Mouse (Mus musculus) retina, embryonic 14.5 days (tissue): ENCODE measurements around the gene Mapk8.
"Not testable (repeated sequence)": the region's sequence is repeated elsewhere in the genome, so short reads cannot be mapped to it uniquely, and the experiment has no call there.

Experiments
- DNase-seq: peaks from one replicate; pipeline ENCODE4 v3.0.0-alpha.2; 2015; ENCODE audit warnings: low spot score

Gene Mapk8

GRCm38 (mm10) chr14:33447027-33447569, at the start of gene Mapk8:
Mapk8 (minus strand) TSS chr14:33447158.
- peak; percentile 98 for DNase-seq

- DNase-seq = no peak
Measured at GRCm38 (mm10) chr14:33495226-33495625, 48.3 kb upstream of the Mapk8 start.

GRCm38 (mm10) chr14:33487805-33488550, 41.0 kb upstream of the Mapk8 start:
- DNase-seq = no peak

- no peak for DNase-seq
Measured at GRCm38 (mm10) chr14:33481991-33482390, 35.0 kb upstream of the Mapk8 start.

- no peak for DNase-seq
Measured at GRCm38 (mm10) chr14:33476094-33476760, 29.3 kb upstream of the Mapk8 start.

GRCm38 (mm10) chr14:33474461-33474860, 27.5 kb upstream of the Mapk8 start:
- DNase-seq = no peak

GRCm38 (mm10) chr14:33471331-33471730, 24.4 kb upstream of the Mapk8 start, which contains the start of gene Frmpd2:
Frmpd2 (plus strand) TSS chr14:33471696.
- peak; percentile 30 for DNase-seq

GRCm38 (mm10) chr14:33467766-33468165, 20.8 kb upstream of the Mapk8 start:
- no peak for DNase-seq

- DNase-seq = peak; percentile 21
Measured at GRCm38 (mm10) chr14:33463658-33464057, 16.7 kb upstream of the Mapk8 start.

- no peak for DNase-seq
Measured at GRCm38 (mm10) chr14:33450331-33450730, 3.4 kb upstream of the Mapk8 start.

GRCm38 (mm10) chr14:33449296-33449840, 2.4 kb upstream of the Mapk8 start:
- DNase-seq = no peak

- DNase-seq = no peak
Measured at GRCm38 (mm10) chr14:33448276-33448675, 1.3 kb upstream of the Mapk8 start.

- no peak for DNase-seq
Measured at GRCm38 (mm10) chr14:33446561-33447023, 366 bp downstream of the Mapk8 start.

GRCm38 (mm10) chr14:33445962-33446361, 996 bp downstream of the Mapk8 start:
- DNase-seq = no peak

- no peak for DNase-seq
Measured at GRCm38 (mm10) chr14:33443780-33444179, 3.2 kb downstream of the Mapk8 start.

- not testable (repeated sequence) for DNase-seq
Measured at GRCm38 (mm10) chr14:33432485-33432884, 14.5 kb downstream of the Mapk8 start.

- no peak for DNase-seq
Measured at GRCm38 (mm10) chr14:33424124-33424523, 22.8 kb downstream of the Mapk8 start.

GRCm38 (mm10) chr14:33423003-33423402, 24.0 kb downstream of the Mapk8 start:
- DNase-seq = no peak

GRCm38 (mm10) chr14:33418311-33418909, 28.5 kb downstream of the Mapk8 start:
- DNase-seq = no peak

- DNase-seq = no peak
Measured at GRCm38 (mm10) chr14:33415746-33416145, 31.2 kb downstream of the Mapk8 start.

GRCm38 (mm10) chr14:33402331-33402730, 44.6 kb downstream of the Mapk8 start:
- no peak for DNase-seq

- DNase-seq = no peak
Measured at GRCm38 (mm10) chr14:33400019-33400418, 46.9 kb downstream of the Mapk8 start.
